ENCODE assay signal across 30 mouse cellular contexts in genomic region chr1:72000741-72001140, GRCm38 (mm10).
A peak's percentile ranks its signal among the peaks of the same experiment; 100 is the strongest.
DNase-seq lines count a peak whose midpoint lies in the region; ATAC-seq and TF ChIP-seq lines count a peak whose summit lies in the region.
"Had no signal": no experiment of that assay in that cellular context is flagged by ENCODE, and none has a peak within 500 bp of the region (broad histone marks: within the 10 kb centered on the region; RNA-seq: fewer than 3 reads in every experiment).

No protein-coding gene starts in this region.

- no peak overlapping the region for H3K4me2 ChIP-seq in heart, postnatal 0 days (ENCODE audit: low read depth, low read length)
- H3K4me2 ChIP-seq: embryonic facial prominence, embryonic 13.5 days; forebrain, embryonic 12.5 days; heart, embryonic 13.5 days; hindbrain, embryonic 13.5 days; intestine, embryonic 15.5 days had no signal

- no peak overlapping the region for H3K4me3 ChIP-seq in heart, postnatal 0 days (ENCODE audit: low read depth, low read length)
- no peak overlapping the region for H3K4me3 ChIP-seq in heart, adult 2 months
- H3K4me3 ChIP-seq: embryonic facial prominence, embryonic 10.5 days; embryonic facial prominence, embryonic 13.5 days; erythroblast, embryonic 14.5 days; forebrain, embryonic 12.5 days; gastrocnemius, adult 2 months; heart, embryonic 10.5 days; heart, embryonic 13.5 days; hindbrain, embryonic 10.5 days; hindbrain, embryonic 13.5 days; intestine, embryonic 15.5 days had no signal

- no peaks in the 10 kb centered on the region for H3K36me3 ChIP-seq in heart, postnatal 0 days (replicated peaks; ENCODE audit: control insufficient read depth, insufficient read depth, low read length)
- no peaks in the 10 kb centered on the region for H3K36me3 ChIP-seq in heart, adult 2 months (ENCODE audit: control insufficient read depth, insufficient read depth, low read length)
- H3K36me3 ChIP-seq: embryonic facial prominence, embryonic 10.5 days; embryonic facial prominence, embryonic 13.5 days; forebrain, embryonic 12.5 days; G1E; heart, embryonic 10.5 days; heart, embryonic 13.5 days; hindbrain, embryonic 10.5 days; hindbrain, embryonic 13.5 days; intestine, embryonic 15.5 days had no signal

- H3K79me2 ChIP-seq in heart, adult 2 months (replicated peaks; ENCODE audit: control insufficient read depth, insufficient read depth, low read length), result no peaks in the 10 kb centered on the region

- 0 out of 2 replicates have a peak, but pooled peaks have one; percentile 30 for ATAC-seq in heart, postnatal 0 days (ENCODE audit: insufficient read depth, low read depth)
- ATAC-seq in common myeloid progenitor, adult 5-6 weeks (replicated peaks; ENCODE audit: low read depth, poor library complexity, severe bottlenecking), result peak; percentile 60
- ATAC-seq in megakaryocyte, adult 5-6 weeks (ENCODE audit: poor library complexity, severe bottlenecking), result peak; percentile 66
- ATAC-seq: forebrain, embryonic 16.5 days; hindbrain, embryonic 16.5 days; intestine, embryonic 15.5 days; Patski had no signal

- no peak overlapping the region for H3K27ac ChIP-seq in heart, postnatal 0 days (ENCODE audit: low read depth)
- H3K27ac ChIP-seq in heart, adult 2 months, result no peak overlapping the region
- H3K27ac ChIP-seq: embryonic facial prominence, embryonic 10.5 days; embryonic facial prominence, embryonic 13.5 days; forebrain, embryonic 12.5 days; gastrocnemius, adult 2 months; heart, embryonic 10.5 days; heart, embryonic 13.5 days; hindbrain, embryonic 10.5 days; hindbrain, embryonic 13.5 days; intestine, embryonic 15.5 days had no signal

- no peaks in the 10 kb centered on the region for H3K27me3 ChIP-seq in heart, postnatal 0 days (ENCODE audit: control insufficient read depth, insufficient read depth, low read length)
- H3K27me3 ChIP-seq in heart, adult 2 months (ENCODE audit: control insufficient read depth, insufficient read depth, low read length), result no peaks in the 10 kb centered on the region
- H3K27me3 ChIP-seq: CH12.LX; embryonic facial prominence, embryonic 13.5 days; forebrain, embryonic 12.5 days; heart, embryonic 13.5 days; hindbrain, embryonic 13.5 days; intestine, embryonic 15.5 days; Patski had no signal

- H3K4me1 ChIP-seq in heart, postnatal 0 days (ENCODE audit: control insufficient read depth, insufficient read depth), result no peaks in the 10 kb centered on the region
- H3K4me1 ChIP-seq in heart, adult 2 months (ENCODE audit: control insufficient read depth, insufficient read depth, low read length), result no peaks in the 10 kb centered on the region
- H3K4me1 ChIP-seq: intestine, embryonic 15.5 days had no signal

- intact Hi-C loops in heart, adult 2 months (cut with DNase I), result no loop called here

- WGBS in heart, postnatal 0 days, result 70% methylated on average over 2 of the region's 2 CpGs
- 69% methylated on average over 2 of the region's 2 CpGs for WGBS in heart, adult 2 months

- no peak overlapping the region for H3K9ac ChIP-seq in heart, postnatal 0 days (replicated peaks; ENCODE audit: low read depth, low read length)
- H3K9ac ChIP-seq in heart, adult 2 months (ENCODE audit: low read depth, low read length), result no peak overlapping the region
- H3K9ac ChIP-seq: embryonic facial prominence, embryonic 13.5 days; forebrain, embryonic 12.5 days; heart, embryonic 13.5 days; hindbrain, embryonic 13.5 days; intestine, embryonic 15.5 days had no signal

- no peak for TF ChIP-seq POLR2A in heart, adult 2 months (IDR thresholded peaks at IDR 0.05; ENCODE audit: insufficient read depth, low read depth, low read length)

- no peak for TF ChIP-seq EP300 in heart, postnatal 0 days (IDR thresholded peaks at IDR 0.05; ENCODE audit: low read depth)
- TF ChIP-seq EP300 in heart, adult 2 months (IDR thresholded peaks at IDR 0.05; ENCODE audit: insufficient read depth, low read depth, low read length), result no peak

- no peak for DNase-seq in heart, postnatal 0 days (ENCODE audit: low spot score)
- no peak for DNase-seq in heart, adult 2 months
- DNase-seq in thymus, postnatal 10 days (ENCODE audit: low spot score in 2 of 2), result no peak
- no peak for DNase-seq in embryo, embryonic 9.5 days (ENCODE audit: extremely low spot score)
- no peak for DNase-seq in left cerebral cortex, adult 11 months (ENCODE audit: low spot score)
- DNase-seq: adrenal gland, adult 2 months; adrenal gland, postnatal 14 days; B cell, adult 2 months; cerebellum, adult 11-12 months; cerebellum, adult 8-10 months; cerebellum, postnatal 10 days; gastrocnemius, adult 2 months; gastrocnemius, postnatal 14 days; heart, adult 18-20 months had no signal

- no peak for TF ChIP-seq CTCF in heart, postnatal 0 days (IDR thresholded peaks at IDR 0.05; ENCODE audit: low read depth)
- no peak for TF ChIP-seq CTCF in heart, adult 2 months (IDR thresholded peaks at IDR 0.05)

- no peaks in the 10 kb centered on the region for H3K9me3 ChIP-seq in heart, postnatal 0 days (replicated peaks; ENCODE audit: control insufficient read depth, low read length)
- H3K9me3 ChIP-seq: embryonic facial prominence, embryonic 10.5 days; embryonic facial prominence, embryonic 13.5 days; forebrain, embryonic 12.5 days; G1E; heart, embryonic 10.5 days; heart, embryonic 13.5 days; hindbrain, embryonic 10.5 days; hindbrain, embryonic 13.5 days; intestine, embryonic 15.5 days had no signal
